Mouse (Mus musculus): ENCODE measurements around the gene Mcidas.
A peak's percentile ranks its signal among the peaks of the same experiment; 100 is the strongest.

Mcidas gene

DNA sequence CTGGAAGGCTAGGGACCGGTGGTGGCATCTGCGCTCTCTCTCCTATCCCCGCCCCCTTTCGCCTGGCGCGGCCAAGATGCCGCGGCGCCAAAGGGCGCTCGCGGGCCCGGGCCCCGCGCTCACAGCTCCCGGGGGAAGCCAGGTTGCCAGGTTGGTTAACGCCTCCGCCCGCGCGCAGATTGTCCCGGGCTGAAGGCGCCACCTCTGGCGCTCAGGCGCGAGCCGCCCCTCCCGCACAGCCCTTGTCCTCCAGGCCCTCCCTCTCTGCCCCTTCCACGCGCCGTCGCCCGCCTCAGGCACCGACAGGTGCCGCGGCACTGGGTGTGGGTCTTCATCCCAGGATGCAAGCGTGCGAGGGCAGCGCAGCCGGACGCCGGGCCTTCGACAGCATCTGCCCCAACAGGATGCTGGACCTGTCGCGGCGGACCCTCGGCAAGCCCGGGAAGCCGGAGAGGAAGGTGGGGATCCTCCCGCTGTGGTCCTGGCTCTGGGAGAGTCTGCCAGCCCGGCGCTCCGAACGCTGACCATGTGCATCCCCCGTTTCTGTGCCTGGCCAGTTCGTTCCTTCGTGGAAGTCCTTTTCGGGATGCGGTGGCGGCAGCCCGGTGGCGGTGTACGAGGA lies at the start of gene Mcidas:
Mcidas (plus strand) TSS at position 315 of the 622 bp plus-strand sequence.
- no peak for DNase-seq (ENCODE audit: low read depth)

DNA sequence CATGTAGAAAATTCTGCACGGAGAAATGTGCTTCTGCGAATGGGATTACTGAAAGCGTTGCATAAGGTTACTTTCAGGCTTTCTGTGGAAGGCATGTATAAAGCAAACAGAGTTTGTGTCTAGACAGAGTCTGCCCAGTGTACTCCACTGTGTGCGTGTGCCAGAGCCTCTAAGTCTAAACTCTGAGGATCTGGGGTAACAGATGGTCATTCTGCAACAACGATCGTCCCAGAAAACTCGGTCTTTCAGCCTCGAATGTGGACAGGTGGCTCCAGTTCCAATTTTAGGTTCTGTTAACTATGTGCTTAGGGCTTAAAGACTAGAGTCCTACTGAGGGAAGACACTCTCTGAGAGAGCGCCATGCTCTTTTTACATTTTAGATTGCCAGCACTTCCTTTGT lies 48.3 kb upstream of the Mcidas start:
- DNase-seq (ENCODE audit: low read depth) = no peak

DNA sequence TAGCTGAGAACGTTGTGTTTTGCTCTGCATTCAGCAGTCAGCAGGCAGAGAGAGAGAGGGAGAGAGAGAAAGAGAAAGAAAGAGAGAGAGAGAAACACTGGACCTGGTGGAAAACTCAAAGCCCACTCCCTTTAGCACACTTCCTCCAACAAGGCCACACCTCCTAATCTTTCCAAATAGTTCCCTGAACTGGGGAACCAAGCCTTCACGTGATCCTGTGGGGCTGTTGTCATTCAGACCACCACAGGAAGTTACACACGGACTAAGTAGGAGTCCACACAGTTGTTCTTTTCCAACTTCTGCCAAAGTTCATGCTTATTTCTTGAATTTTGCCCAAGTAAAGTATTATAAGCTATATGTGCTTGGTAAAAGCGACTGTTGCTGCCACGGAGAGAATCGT lies 47.7 kb upstream of the Mcidas start:
- no peak for DNase-seq (ENCODE audit: low read depth)

DNA sequence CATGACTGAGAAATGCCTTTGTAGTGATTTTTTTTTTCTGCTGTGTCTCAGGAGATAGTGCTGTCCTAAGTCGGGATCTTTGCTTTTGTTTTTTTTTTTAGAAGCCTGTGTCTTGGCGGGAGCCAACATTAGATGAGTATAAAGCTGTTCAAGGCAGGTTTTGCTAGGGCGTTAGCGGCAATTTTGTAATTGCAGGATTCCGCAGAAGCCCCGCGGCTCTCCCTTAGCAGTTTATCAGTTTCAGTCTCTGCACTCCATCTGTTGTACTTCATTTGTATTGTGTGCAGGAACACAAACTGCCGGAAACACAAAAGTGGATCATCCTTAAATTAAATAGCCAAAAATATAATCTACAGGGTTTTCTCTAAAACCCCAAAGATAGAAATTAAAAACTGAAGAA lies 39.6 kb upstream of the Mcidas start:
- DNase-seq (ENCODE audit: low read depth) = no peak

DNA sequence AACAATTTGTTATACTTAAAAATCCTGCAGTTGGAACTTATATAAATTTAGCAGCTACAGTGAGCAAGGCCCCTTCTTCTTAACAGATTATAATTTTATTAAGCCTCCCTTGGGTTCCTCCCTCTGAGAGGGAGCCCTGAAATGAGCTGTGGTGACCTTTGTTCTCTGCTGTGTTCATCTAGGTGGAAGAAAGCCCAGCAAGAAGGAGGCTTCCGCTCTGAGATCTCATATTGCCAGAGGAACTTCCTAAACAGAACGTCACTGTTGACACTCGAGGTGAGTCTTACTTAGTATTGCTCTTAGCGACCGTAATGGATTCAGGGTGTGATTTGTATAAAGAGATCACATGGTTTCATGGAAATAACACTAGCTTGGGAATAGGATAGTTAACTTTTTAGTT lies 30.6 kb upstream of the Mcidas start:
- DNase-seq (ENCODE audit: low read depth) = no peak

DNA sequence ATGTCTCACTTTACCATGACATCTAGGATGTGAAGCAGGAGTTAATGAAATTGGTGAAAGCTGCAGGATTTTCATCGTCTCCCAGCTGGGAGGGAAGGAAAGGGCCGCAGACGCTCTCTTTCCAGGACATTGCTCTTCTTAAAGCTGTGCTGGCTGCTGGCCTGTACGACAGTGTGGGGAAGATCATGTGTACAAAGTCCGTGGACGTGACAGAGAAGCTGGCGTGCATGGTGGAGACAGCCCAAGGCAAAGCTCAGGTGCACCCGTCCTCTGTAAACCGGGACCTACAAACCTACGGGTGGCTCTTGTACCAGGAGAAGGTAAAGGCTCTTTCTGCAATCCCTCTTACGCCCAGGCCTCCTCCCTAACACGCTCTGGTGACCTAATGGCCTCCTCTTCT lies 29.2 kb upstream of the Mcidas start:
- no peak for DNase-seq (ENCODE audit: low read depth)

DNA sequence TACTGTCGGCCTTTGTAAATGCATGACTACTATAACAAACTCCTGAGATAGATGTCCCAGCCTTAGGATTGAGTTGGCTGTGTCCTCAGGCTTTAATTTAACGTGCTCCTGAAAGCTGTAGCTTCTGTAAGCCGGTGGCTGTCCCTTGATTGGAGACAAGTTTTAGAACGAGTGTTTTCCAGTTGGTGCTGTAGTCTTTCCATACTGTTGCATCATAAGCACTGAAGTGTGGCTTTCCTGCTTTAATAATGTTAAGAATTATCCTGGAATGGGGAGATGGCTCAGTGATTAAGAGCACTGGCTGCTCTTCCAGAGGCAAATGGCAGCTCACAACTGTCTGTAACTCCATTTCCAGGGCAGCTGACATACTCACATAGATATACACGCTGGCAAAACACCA lies 26.4 kb upstream of the Mcidas start:
- DNase-seq (ENCODE audit: low read depth) = no peak

DNA sequence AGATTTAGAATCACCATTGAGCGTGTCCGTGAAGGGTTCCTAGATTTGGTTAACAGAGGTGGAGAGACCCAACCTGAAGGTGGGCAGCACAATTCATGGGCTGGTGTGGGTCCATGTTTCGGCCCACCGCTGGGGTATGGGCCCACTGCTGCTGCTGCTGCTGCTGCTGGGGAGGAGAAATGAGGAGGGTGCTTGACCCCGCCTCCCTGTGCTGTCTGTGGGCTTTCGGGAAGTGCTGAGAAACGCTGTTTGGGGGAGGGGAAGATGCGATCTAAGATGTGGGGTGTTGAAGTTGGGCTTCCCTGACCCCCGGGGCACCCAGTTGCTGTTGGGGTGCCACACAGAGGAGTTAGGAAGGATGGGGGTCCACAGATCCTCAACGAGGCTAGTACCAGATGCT lies 16.9 kb upstream of the Mcidas start:
- no peak for DNase-seq (ENCODE audit: low read depth)

DNA sequence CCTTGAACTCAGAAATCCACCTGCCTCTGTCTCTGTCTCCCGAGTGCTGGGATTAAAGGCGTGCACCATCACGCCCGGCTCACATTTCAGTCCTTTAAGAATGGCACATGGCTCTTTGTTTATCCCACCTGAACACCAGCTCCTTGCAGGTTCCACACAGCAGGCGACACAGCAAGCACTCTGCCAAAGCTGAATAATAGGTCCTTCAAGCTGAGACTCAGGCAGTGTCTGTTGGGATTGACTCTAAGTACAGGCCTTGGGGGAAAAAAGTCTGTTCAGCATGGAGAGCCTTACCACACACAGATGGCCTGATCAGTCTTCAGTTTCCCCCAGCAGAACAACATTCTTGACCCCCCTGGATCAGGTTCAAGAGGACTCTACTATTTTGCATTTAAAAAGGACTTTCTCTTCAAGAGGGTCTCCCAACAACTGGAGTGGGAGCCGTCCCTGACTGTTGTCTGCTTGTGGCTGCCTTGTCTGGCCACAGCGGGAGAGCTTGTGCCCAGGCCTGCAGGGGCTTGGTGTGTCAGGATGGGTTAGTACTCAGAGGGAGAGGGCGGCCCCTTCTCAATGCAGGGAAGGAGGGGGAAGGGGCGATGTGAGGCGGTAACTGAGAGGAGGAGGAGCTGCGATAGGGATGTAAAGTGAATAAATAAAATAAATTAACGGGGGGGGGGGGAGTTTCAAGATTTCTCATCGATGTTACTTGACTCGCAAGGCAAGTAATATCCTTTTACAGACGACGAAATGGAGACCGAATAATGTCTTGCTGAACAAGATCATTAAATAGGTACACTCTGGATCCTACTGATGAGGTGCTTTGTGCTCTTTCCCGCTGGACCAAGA lies 7.8 kb upstream of the Mcidas start:
- no peak for DNase-seq (ENCODE audit: low read depth)

DNA sequence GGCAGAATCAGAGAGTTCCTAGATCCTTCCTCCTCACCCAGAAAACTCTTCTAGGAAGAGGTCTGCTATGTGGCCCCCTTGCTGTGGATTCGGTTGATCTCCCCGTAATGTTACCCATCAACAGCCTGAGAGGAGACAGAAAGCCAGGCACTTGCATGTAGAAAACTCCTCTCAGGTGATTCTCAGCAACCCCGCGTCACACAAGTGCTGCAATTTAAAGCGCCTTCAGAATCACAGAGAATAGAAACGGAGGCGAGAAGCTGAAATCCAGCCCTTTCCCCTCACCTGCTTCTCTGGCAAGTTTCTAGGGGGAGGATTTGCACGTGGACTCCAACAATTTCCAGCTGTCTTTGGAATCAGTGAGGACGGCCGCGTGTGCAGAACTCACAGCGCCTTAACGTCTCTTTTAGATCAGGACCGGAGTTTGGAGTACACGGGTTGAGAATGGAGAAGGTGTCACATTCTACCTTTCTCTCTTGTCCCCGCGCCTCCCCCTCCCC lies 7.1 kb upstream of the Mcidas start:
- no peak for DNase-seq (ENCODE audit: low read depth)

DNA sequence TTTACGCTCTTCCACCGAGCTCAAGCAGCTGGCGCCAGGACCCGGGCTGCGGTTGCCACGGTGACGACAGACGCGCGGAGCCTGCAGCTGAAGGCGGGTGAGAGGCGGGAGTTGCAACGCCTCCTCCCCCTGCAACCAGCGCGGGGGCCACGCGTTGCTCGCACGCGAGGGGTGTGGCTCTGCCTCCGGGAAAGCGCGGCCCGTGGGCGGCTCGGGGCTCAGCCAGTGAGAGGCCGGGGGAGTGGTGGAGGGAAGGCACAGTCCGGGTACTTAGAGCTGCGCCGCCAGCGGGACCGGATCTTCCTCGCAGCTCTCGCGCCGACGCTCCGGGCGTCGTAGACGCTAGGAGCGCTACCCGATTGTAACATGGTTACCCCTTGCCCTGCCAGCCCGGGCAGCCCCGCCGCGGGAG lies 6.1 kb upstream of the Mcidas start, which contains the start of gene Ccno:
Ccno (plus strand) TSS at position 271 of the 412 bp plus-strand sequence.
- peak; percentile 79 for DNase-seq (ENCODE audit: low read depth)

DNA sequence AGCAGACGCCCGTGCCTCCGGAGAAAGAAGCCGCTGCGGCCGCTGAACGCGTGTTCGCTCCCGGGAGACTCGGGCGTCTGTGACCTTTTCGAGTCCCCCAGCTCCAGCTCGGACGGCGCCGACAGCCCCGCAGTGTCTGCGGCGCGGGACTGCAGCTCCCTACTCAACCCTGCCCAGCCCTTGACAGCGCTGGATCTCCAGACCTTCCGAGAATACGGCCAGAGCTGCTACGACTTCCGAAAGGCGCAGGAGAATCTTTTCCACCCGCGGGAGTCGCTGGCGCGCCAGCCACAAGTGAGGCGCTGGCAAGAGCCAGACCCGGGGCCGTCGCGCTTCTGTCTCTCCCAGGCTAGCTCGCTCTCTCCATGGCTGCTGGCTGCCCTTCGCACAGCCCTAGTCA lies 5.7 kb upstream of the Mcidas start:
- DNase-seq (ENCODE audit: low read depth) = no peak

DNA sequence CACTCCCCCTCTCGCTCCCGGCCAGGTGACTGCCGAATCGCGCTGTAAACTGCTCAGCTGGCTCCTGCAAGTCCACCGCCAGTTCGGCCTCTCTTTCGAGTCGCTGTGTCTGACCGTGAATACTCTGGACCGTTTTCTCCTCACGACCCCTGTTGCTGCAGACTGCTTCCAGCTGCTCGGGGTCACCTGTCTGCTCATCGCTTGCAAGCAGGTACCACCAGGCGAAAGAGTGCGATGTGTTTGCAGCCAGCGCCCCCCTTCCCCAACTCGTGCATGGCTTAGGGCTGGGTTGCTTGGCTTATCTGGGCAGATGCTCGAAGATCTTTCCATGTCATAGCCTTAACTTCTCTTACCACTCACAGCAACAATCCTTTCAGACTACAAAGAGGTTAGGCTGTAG lies 4.8 kb upstream of the Mcidas start:
- no peak for DNase-seq (ENCODE audit: low read depth)

DNA sequence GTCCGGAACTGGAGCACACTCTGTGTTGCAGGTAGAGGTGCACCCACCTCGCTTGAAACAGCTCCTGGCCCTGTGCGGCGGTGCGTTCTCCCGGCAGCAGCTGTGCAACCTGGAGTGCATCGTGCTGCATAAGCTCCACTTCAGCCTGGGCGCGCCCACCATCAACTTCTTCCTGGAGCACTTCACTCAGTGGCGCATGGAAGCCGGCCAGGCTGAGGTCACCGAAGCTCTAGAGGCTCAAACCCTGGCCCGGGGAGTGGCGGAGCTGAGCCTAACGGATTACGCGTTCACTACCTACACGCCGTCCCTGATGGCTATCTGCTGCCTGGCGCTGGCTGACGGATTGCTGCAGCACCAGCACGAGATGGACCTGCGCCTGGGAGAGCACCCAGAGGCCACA lies 4.1 kb upstream of the Mcidas start:
- DNase-seq (ENCODE audit: low read depth) = no peak

DNA sequence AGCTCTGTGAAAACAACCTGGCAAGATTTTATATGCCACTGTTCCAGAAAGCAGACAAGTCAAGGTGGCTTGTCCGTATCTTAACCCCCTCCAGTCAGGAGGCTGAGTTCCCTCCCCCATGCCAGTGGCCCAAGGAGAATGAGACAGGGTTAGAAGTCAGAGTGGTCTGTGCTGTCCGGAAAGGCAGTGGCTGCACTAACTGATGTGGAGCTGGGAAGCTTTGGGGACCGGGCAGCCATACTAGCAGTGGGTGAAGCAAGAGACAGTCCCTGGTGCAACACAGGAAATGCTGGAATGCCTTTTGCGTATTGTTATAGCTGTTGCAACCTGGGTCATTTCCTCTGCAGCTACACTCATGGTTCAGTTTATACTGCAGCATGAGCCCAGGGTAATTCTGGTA lies 3.3 kb upstream of the Mcidas start:
- DNase-seq (ENCODE audit: low read depth) = no peak

DNA sequence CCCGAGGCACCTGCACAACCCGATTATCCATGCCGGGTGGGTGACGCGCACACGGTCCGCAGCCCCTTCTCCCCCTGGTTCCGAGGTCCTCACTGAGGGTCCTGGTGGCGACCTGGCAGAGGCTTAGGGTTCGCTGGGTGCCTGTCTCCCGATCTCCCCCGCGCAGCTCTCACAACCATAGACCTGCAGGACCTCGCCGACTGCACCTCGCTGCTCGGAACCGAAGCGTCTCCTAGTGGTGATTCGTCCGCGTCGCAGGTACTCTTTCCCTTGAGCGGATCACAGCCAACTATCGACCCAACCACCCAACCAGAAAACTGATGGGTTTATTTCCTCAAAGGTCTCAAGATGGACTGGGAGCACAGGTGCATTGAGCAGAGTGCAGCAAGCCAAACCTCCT lies 546 bp downstream of the Mcidas start:
- no peak for DNase-seq (ENCODE audit: low read depth)

DNA sequence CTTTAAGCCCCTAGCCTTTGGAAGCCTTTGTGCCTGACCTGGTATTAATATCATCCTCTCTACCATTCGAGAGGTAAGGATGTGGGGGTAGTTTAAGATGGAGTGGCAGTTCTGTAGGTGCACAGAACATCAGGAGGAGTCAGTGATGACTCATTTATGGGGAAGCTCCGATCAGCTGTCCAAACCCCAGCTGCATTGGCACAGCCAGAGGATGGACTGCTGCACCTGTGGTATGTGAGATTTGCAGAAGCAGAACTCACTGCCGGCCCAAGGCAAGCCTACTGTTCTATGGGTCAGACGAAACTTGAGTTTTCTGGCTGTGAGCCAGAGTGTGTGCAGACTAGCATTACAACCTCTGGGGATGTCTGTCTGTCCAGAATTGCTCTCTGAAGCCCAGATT lies 2.8 kb downstream of the Mcidas start:
- no peak for DNase-seq (ENCODE audit: low read depth)

DNA sequence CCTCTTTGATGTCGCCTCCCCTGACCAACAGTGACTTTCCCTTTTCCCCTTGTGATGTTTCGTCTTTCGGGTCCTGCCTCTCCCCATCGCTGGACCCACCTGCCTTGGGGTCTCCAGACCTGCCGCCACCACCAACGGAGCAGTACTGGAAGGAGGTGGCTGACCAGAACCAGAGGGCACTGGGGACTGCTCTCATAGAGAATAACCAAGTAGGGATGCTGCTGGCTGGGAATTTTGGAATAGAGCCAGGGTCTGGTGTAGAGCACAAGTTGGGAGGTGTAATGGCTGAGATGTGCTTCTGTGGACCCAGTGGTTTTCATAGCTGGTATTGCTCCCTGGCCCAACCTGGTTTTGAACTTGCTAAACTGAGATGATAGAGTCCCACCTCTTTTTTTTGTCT lies 3.7 kb downstream of the Mcidas start:
- no peak for DNase-seq (ENCODE audit: low read depth)

DNA sequence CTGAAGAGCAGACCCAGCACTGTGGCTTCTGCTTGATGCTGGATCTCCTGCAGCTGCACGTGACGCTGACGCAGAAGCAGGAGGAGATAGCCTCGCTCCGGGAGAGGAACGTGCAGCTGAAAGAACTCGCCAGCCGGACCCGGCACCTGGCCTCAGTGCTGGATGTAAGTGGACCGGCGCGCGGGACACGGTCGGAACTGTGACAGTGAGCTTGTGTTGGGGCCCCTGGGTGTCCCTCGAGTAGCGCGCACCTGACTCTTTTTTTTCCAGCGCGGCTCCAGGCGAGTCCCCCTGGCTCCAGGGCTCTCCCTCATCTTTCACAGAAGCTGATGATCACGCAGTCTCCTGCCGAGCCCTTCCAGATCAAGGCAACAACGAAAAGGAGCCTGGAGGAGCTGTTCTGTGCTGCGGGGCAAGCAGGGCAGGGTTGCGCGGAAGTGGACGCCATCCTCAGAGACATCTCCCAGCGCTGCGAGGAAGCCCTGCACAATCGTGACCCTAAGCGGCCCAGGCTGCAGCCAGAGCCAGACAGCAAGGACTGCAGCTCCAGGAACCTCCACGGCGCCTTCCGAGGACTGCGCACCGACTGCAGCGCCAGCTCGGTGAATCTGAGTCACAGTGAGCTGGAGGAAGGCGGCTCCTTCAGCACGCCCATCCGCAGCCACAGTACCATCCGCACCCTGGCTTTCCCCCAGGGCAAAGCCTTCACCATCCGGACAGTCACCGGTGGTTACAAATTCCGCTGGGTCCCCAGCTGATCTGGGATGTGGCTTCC lies 5.0 kb downstream of the Mcidas start:
- no peak for DNase-seq (ENCODE audit: low read depth)

DNA sequence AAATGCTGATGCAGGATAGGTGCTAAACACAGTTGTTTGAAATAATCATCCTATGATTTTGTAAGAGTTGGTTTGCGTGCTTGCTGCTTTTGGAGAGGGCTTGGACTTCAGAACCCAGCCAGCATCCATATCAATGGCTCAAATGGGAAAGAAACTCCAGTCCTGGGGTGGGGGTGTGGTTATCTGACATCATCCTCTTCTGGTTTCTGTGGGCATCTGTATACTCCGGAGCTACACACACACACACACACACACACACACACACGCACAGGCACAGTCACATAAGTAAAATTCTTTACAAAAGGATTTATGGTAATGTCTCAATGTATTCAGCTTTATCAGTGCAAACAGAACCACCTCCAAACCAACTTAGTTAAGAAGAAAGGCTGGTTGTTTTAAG lies 6.4 kb downstream of the Mcidas start:
- DNase-seq (ENCODE audit: low read depth) = no peak

DNA sequence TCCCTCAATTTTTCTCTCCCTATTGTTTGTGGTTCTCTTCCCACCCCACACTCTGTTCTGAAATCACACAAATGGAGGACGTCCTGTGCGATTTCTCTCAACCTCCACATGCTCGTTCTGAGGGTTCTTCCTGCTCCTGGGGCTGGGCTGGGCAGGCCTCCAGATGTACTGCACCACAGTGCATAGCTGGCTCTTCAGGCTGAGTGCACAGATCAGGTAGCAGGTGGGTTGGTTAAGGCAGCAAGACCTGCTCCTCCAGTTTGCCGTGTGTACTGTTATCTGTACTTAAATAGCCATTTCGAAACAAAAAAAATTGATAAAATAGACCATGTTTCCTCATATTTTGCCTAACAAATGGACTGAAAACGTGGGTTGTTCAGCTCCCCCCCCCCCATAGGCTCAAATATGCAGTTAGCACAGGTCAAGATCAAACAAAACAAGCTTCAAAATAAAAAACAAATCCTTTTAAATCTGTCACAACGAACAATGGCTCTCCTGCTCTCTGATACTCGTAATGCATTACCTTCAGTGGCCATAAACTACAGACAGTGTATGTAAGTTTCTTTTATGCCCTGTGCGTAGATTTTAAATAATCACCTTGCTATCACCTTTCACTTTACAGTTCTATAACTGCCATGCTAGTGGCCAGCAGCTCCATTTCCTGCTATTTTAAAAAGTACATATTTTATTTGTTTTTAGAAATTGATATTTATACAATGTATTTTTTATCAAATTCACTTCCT lies 7.1 kb downstream of the Mcidas start:
- no peak for DNase-seq (ENCODE audit: low read depth)

DNA sequence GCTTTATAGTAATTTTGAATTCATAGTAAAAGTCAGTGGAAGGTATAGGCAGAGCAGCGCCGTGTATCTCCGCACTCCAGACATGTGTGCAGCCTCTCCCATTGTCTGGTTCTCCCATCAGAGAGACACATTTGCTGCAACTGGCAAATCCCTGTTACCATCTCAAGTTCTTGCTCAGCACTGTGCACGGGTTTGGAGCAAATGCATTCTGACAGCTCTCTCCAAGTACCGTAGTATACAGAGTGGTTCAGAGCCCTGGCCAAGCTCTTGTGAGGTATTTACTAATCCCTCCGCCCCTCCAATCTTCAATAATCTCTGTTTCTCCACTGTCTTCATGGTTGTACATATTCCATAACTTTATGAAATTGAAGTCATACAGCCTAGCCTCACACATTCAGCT lies 19.0 kb downstream of the Mcidas start:
- DNase-seq (ENCODE audit: low read depth) = no peak
